Mouse (Mus musculus) midbrain, postnatal 0 days (tissue): ENCODE measurements around the gene Pms2. TPM values are rescaled to one million over a fixed set of nuclear protein-coding genes. Genes with fewer than 3 reads are reported as not detected.

Experiments
- ATAC-seq: fragments of 200-750 bp; cut with Nextera tagmentation; 2 replicates; pipeline ENCODE4 v1.8.0; 2017; ENCODE audit warnings: moderate number of reproducible peaks, mild to moderate bottlenecking, moderate TSS enrichment, moderate library complexity; ENCODE audit not compliant: low FRiP score
- DNase-seq: peaks from one replicate; pipeline ENCODE4 v3.0.0-alpha.2; 2015; ENCODE audit warnings: low spot score
- H3K27ac ChIP-seq: fragments of 300-500 bp; sonication (generic); 2 replicates; pipeline ENCODE4 v1.5.1; 2014; ENCODE audit warnings: low read depth, mild to moderate bottlenecking, low read length, mixed read lengths
- H3K27me3 ChIP-seq: fragments of 300-500 bp; sonication (generic); 2 replicates; pipeline ENCODE4 v1.6.1; 2014; ENCODE audit warnings: low read length, control low read depth, mixed read lengths; ENCODE audit not compliant: insufficient read depth
- H3K36me3 ChIP-seq: fragments of 300-500 bp; sonication (generic); 2 replicates; pipeline ENCODE4 v1.6.1; 2014; ENCODE audit warnings: low read length, control low read depth, mixed read lengths; ENCODE audit not compliant: insufficient read depth
- H3K4me1 ChIP-seq: fragments of 300-500 bp; sonication (generic); 2 replicates; pipeline ENCODE4 v1.6.1; 2014; ENCODE audit warnings: mild to moderate bottlenecking, control low read depth, antibody characterized with exemption, low read length, mixed read lengths; ENCODE audit not compliant: insufficient read depth
- H3K4me2 ChIP-seq: fragments of 300-500 bp; sonication (generic); 2 replicates; pipeline ENCODE4 v1.6.1; 2014; ENCODE audit warnings: low read depth, mild to moderate bottlenecking, low read length, mixed read lengths; ENCODE audit not compliant: poor library complexity, severe bottlenecking
- H3K4me3 ChIP-seq: fragments of 300-500 bp; sonication (generic); 2 replicates; pipeline ENCODE4 v1.5.1; 2014; ENCODE audit warnings: low read depth, mild to moderate bottlenecking, low read length, moderate library complexity
- H3K9ac ChIP-seq: fragments of 300-500 bp; sonication (generic); replicated peaks from 2 replicates; pipeline ENCODE4 v1.6.1; 2014; ENCODE audit warnings: mild to moderate bottlenecking, low read length, moderate library complexity, mixed read lengths; ENCODE audit not compliant: poor library complexity, severe bottlenecking
- H3K9me3 ChIP-seq: fragments of 300-500 bp; sonication (generic); 2 replicates; pipeline ENCODE4 v1.6.1; 2016; ENCODE audit warnings: low read length, control low read depth
- CTCF ChIP-seq: IDR thresholded peaks from 2 replicates; pipeline ENCODE4 v1.5.1; 2016; ENCODE audit warnings: antibody characterized with exemption, mild to moderate bottlenecking
- WGBS: fragments of 180-500 bp; shearing (Covaris S2); extraction: QIAGEN DNeasy Blood & Tissue Kit; methylation state at CpG from one replicate; pipeline ENCODE4 v1.1.7; 2014; 5-methylcytosine and 5-hydroxymethylcytosine counted together
- polyA plus RNA-seq: library from polyadenylated mRNA; unstranded; fragments of >200 nt; fragmentation: Nextera tagmentation; extraction: Ambion mirVana; gene quantifications from 2 replicates; pipeline ENCODE4 v1.2.1, GENCODE M21; 2015
- total RNA-seq: library from RNA; depleted of rRNA; stranded (reverse); fragments of >200 nt; gene quantifications from 2 replicates; pipeline ENCODE4 v1.2.3, GENCODE M21; 2014

Pms2 gene
- total and polyA plus RNA-seq, 2 experiments from 2014 or later = 14.0 to 24.8 TPM

GRCm38 (mm10) chr5:143929291-143929690, 19.5 kb downstream of the Pms2 start:
- Histone ChIP-seq H3K4me2 (no peak overlapping the region), H3K9ac (no peak overlapping the region), H3K36me3 (peaks cover 50% of the 10 kb centered on the region), H3K27me3 (no peaks in the 10 kb centered on the region), H3K4me1 (no peaks in the 10 kb centered on the region; the same call in 1 of the 2 replicates), H3K9me3 (no peaks in the 10 kb centered on the region), H3K27ac (no peak overlapping the region), H3K4me3 (no peak overlapping the region)
- WGBS = 90% methylated on average over 4 of the region's 4 CpGs
- no peak for DNase-seq
- no peak for TF ChIP-seq CTCF
- no peak for ATAC-seq

- H3K27ac ChIP-seq = no peak overlapping the region
- no peaks in the 10 kb centered on the region for H3K27me3 ChIP-seq
- whole genome bisulfite sequencing = 95% methylated on average over 12 of the region's 12 CpGs
- H3K9ac ChIP-seq = no peak overlapping the region
- no peak overlapping the region for H3K4me3 ChIP-seq
- TF ChIP-seq CTCF = no peak
- no peaks in the 10 kb centered on the region for H3K9me3 ChIP-seq
- no peaks in the 10 kb centered on the region; the same call in 1 of the 2 replicates for H3K4me1 ChIP-seq
- no peak overlapping the region for H3K4me2 ChIP-seq
- no peak for ATAC-seq
- DNase-seq = no peak
- H3K36me3 ChIP-seq = peaks cover 41% of the 10 kb centered on the region
These were observed 20.9 kb downstream of the Pms2 start for GRCm38 (mm10) chr5:143930656-143931055.

GRCm38 (mm10) chr5:143931863-143932580, 22.3 kb downstream of the Pms2 start:
- WGBS = 90% methylated on average over 6 of the region's 6 CpGs
- no peak overlapping the region for H3K4me3 ChIP-seq
- H3K36me3 ChIP-seq = peaks cover 33% of the 10 kb centered on the region
- H3K9me3 ChIP-seq = no peaks in the 10 kb centered on the region
- no peak overlapping the region for H3K9ac ChIP-seq
- no peak for TF ChIP-seq CTCF
- no peaks in the 10 kb centered on the region; the same call in 1 of the 2 replicates for H3K4me1 ChIP-seq
- DNase-seq (no peak), ATAC-seq (no peak)
- no peak overlapping the region for H3K27ac ChIP-seq
- H3K27me3 ChIP-seq = no peaks in the 10 kb centered on the region
- no peak overlapping the region for H3K4me2 ChIP-seq

GRCm38 (mm10) chr5:143932831-143933230, 23.1 kb downstream of the Pms2 start, which contains the start of gene Rsph10b:
Rsph10b (plus strand) TSS chr5:143933035.
- no peak for TF ChIP-seq CTCF
- no peak within 1 kb of the TSS for H3K9ac ChIP-seq
- H3K4me1 ChIP-seq = no peaks in the 10 kb centered on the region; the same call in 1 of the 2 replicates
- ATAC-seq = no peak
- WGBS = 13% methylated on average over 8 of the region's 8 CpGs
- H3K9me3 ChIP-seq = no peaks in the 10 kb centered on the region
- peak within 1 kb of the TSS; percentile 15; the same call in 1 of the 2 replicates for H3K4me2 ChIP-seq
- H3K27me3 ChIP-seq = no peaks in the 10 kb centered on the region
- no peak within 1 kb of the TSS for H3K27ac ChIP-seq
- H3K4me3 ChIP-seq = 0 out of 2 replicates have a peak within 1 kb of the TSS, but pooled peaks have one; percentile 8
- peaks cover 33% of the 10 kb centered on the region for H3K36me3 ChIP-seq
- peak; percentile 21 for DNase-seq

GRCm38 (mm10) chr5:143933414-143933813, 23.6 kb downstream of the Pms2 start:
- no peak for TF ChIP-seq CTCF
- 87% methylated on average over 11 of the region's 11 CpGs for WGBS
- Histone ChIP-seq H3K4me1 (no peaks in the 10 kb centered on the region; the same call in 1 of the 2 replicates), H3K36me3 (peaks cover 28% of the 10 kb centered on the region), H3K27ac (no peak overlapping the region), H3K4me3 (no peak overlapping the region), H3K9ac (no peak overlapping the region), H3K9me3 (no peaks in the 10 kb centered on the region), H3K4me2 (0 out of 2 replicates have a peak overlapping the region, but pooled peaks have one; percentile 15), H3K27me3 (no peaks in the 10 kb centered on the region)
- ATAC-seq (no peak), DNase-seq (no peak)

GRCm38 (mm10) chr5:143933875-143934274, 24.1 kb downstream of the Pms2 start:
- H3K4me2 ChIP-seq = no peak overlapping the region
- H3K27me3 ChIP-seq = no peaks in the 10 kb centered on the region
- DNase-seq (no peak), ATAC-seq (no peak)
- WGBS = 87% methylated on average over 1 of the region's 1 CpGs
- H3K27ac ChIP-seq = no peak overlapping the region
- no peaks in the 10 kb centered on the region; the same call in 1 of the 2 replicates for H3K4me1 ChIP-seq
- peaks cover 24% of the 10 kb centered on the region for H3K36me3 ChIP-seq
- H3K9ac ChIP-seq = no peak overlapping the region
- TF ChIP-seq CTCF = peak; percentile 17; the same call in 1 of the 2 replicates
- no peaks in the 10 kb centered on the region for H3K9me3 ChIP-seq
- no peak overlapping the region for H3K4me3 ChIP-seq
